Mouse (Mus musculus) heart, adult 11 months (tissue): ENCODE results near the gene Gm1993.
"Not testable (repeated sequence)": the region's sequence is repeated elsewhere in the genome, so short reads cannot be mapped to it uniquely, and the experiment has no call there.

Source experiments
- DNase-seq: peaks from one replicate; pipeline ENCODE4 v3.0.0; 2022

Gm1993 gene

DNA sequence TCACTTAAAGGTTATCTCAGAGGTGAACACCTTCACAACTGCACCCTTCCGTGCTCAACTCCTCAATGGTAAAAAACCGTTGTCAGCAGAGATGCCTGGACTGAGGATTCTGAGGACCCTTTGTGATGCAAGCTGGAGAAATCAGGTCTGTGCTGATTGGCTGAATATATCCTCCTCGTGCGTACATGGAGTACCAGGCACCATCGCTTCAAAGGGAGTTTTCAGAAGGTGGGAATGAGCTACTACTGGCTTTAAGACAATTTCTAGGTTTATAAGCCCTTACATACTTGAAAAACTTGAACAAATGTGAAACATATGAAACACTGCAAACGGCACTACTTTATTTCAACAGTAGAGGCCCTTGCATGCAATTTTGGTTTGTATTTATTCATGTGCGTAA is at the start of gene Gm1993:
Gene Gm1993 (minus strand): TSS at position 101 of the 400 bp plus-strand sequence.
- not testable (repeated sequence) for DNase-seq
